Mouse (Mus musculus): ENCODE measurements around the gene Pin1rt1.

GRCm38 (mm10) chr2:104690720-104691119, 25.5 kb downstream of the Pin1rt1 start:
- TF ChIP-seq POLR2A (IDR thresholded peaks at IDR 0.05; ENCODE audit: low read depth, low read length) (no peak), CTCF (conservative IDR thresholded peaks at IDR 0.05; ENCODE audit: insufficient read depth, insufficient read length, low read depth, low read length) (no peak)

Data from kidney, adult 2 months (tissue).